Mouse (Mus musculus) cortical plate, adult 2 months (tissue): ENCODE data around the gene Gm5105.

Source experiments
- CTCF ChIP-seq: fragments of 200-500 bp; IDR thresholded peaks from 2 replicates; pipeline ENCODE4 v1.5.1; 2011; ENCODE audit warnings: mild to moderate bottlenecking, control low read depth, low read length; ENCODE audit not compliant: insufficient read depth; ENCODE audit errors: extremely low read depth
- POLR2A ChIP-seq: fragments of 200-500 bp; IDR thresholded peaks from 2 replicates; pipeline ENCODE4 v1.6.1; 2011; ENCODE audit warnings: mild to moderate bottlenecking, low read length, control low read depth; ENCODE audit not compliant: insufficient read depth; ENCODE audit errors: extremely low read depth

DNA sequence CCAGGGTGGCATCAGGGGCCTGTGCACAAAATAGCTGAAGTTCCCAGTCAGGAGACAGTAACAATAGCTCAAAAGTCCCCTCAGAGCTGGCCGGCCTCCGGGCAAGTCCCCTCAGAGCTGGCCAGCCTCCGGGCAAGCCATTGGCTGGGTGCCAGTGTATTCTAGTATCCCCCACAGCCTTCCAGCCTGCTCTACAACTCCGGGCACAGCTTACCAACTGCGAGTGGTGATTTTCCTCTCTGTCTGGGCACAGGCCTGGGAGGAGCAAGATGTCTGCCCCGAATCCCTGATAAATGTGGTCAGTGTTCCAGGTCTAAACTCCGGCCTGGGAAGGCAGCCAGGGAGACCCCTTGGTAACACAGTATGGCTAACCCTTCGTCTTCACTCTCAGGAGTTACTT, 8.0 kb upstream of the Gm5105 start:
- no peak for TF ChIP-seq CTCF
- no peak for TF ChIP-seq POLR2A
